Mouse (Mus musculus): Measurements from ENCODE around the gene Mllt1. TPM values are rescaled to one million over a fixed set of nuclear protein-coding genes. Genes with fewer than 3 reads are reported as not detected.

Gene Mllt1
- polyA plus RNA-seq, 1 experiment from 2014 or later, result 57.8 TPM

GRCm38 (mm10) chr17:56963646-56964045, 28.4 kb upstream of the Mllt1 start:
- no peak for ATAC-seq (replicated peaks; ENCODE audit: low FRiP score)
- no peak overlapping the region for H3K4me3 ChIP-seq (replicated peaks)
- H3K36me3 ChIP-seq, result no peaks in the 10 kb centered on the region
- WGBS, result 82% methylated on average over 6 of the region's 6 CpGs
- no peak overlapping the region for H3K9ac ChIP-seq
- H3K9me3 ChIP-seq (replicated peaks), result no peaks in the 10 kb centered on the region
- peaks cover 7% of the 10 kb centered on the region; the same call in 1 of the 2 replicates for H3K27me3 ChIP-seq
- H3K27ac ChIP-seq, result no peak overlapping the region
- no peaks in the 10 kb centered on the region for H3K4me1 ChIP-seq
- H3K4me2 ChIP-seq, result no peak overlapping the region

DNA sequence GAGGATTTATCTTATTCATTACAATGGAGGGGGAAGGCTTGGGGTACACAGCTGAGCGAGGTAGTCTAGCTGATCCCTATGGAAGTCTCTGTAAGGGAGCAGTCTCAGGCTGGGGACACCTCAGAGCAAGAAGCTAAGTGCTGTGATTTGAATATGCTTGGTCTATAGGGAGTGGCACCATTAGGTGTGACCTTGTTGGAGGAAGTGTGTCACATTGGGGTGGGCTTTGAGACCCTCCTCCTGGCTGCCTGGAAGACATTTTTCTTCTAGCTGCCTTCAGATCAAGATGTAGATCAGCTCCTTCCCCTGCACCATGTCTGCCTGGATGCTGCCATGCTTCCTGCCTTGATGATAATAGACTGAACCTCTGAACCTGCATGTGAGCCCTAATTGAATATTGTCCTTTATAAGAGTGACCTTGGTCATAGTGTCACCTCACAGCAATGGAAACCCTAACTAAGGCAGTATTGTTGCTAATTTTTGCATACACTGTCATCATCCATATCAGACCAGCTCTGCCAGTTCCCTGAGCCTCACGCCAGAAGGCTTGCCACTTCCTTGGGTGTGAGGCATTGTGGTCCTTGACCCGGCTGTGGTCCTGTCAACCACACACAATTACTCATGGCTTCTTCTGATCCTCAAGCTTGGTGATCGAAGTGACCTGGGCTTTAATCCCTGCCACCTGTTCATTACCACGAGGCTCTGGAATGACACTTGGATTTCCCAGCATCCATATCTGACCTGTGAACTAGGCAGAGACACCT, 27.6 kb upstream of the Mllt1 start:
- Histone ChIP-seq H3K27me3 (peaks cover 7% of the 10 kb centered on the region; the same call in 1 of the 2 replicates), H3K4me1 (0 out of 2 replicates have a peak, but pooled peaks cover 4% of the 10 kb centered on the region), H3K4me3 (replicated peaks) (no peak overlapping the region), H3K9me3 (replicated peaks) (no peaks in the 10 kb centered on the region), H3K9ac (no peak overlapping the region), H3K36me3 (no peaks in the 10 kb centered on the region), H3K4me2 (no peak overlapping the region), H3K27ac (no peak overlapping the region)
- 83% methylated on average over 5 of the region's 5 CpGs for WGBS
- no peak for ATAC-seq (replicated peaks; ENCODE audit: low FRiP score)

DNA sequence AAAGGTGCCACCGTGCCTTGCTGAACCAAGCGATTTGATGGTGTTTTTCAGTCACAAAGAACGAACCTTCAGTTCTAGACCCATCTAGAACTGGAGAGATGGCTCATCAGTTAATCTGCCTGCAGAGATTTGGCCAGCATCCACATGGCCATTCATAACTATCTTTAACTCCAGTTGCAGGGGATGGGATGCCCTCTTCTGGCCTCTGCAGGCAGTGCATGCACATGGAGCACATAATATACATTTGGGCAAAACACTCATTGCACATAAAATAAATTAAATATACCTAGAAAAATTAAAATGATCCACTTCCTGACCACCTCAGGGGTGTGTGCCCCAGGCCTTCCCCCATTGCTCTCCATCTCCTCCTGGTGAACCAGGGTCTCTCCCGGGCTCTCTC, 26.7 kb upstream of the Mllt1 start:
- Histone ChIP-seq H3K4me3 (replicated peaks) (no peak overlapping the region), H3K27ac (no peak overlapping the region), H3K9me3 (replicated peaks) (no peaks in the 10 kb centered on the region), H3K4me2 (no peak overlapping the region), H3K36me3 (no peaks in the 10 kb centered on the region), H3K4me1 (0 out of 2 replicates have a peak, but pooled peaks cover 4% of the 10 kb centered on the region), H3K9ac (no peak overlapping the region), H3K27me3 (0 out of 2 replicates have a peak, but pooled peaks cover 5% of the 10 kb centered on the region)
- ATAC-seq (replicated peaks; ENCODE audit: low FRiP score), result no peak
- WGBS, result 92% methylated on average over 4 of the region's 4 CpGs

DNA sequence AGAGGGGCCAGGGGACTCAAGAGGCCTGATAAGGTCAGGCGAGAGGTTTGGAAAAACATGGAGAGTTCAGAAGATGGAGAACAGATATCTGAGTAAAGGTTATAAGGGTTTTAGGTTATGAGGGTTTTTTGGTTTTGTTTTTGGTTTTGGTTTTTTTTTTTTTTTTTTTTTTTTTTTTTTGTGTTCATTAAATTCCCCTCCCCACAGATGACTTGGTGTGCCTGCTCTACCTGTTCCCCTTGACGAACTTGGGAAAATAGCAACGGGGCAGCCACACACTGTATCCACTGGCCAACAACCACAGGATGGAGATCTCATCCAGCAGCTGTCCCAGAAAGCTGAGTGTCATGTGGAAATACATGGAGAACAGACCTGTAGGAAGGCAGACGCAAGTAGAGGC, 23.5 kb upstream of the Mllt1 start:
- H3K9me3 ChIP-seq (replicated peaks), result no peaks in the 10 kb centered on the region
- H3K36me3 ChIP-seq, result no peaks in the 10 kb centered on the region
- ATAC-seq (replicated peaks; ENCODE audit: low FRiP score), result no peak
- no peak overlapping the region for H3K9ac ChIP-seq
- H3K4me2 ChIP-seq, result no peak overlapping the region
- 81% methylated on average over 4 of the region's 4 CpGs for WGBS
- H3K27me3 ChIP-seq, result no peaks in the 10 kb centered on the region
- H3K27ac ChIP-seq, result no peak overlapping the region
- no peak overlapping the region for H3K4me3 ChIP-seq (replicated peaks)
- H3K4me1 ChIP-seq, result 0 out of 2 replicates have a peak, but pooled peaks cover 4% of the 10 kb centered on the region

DNA sequence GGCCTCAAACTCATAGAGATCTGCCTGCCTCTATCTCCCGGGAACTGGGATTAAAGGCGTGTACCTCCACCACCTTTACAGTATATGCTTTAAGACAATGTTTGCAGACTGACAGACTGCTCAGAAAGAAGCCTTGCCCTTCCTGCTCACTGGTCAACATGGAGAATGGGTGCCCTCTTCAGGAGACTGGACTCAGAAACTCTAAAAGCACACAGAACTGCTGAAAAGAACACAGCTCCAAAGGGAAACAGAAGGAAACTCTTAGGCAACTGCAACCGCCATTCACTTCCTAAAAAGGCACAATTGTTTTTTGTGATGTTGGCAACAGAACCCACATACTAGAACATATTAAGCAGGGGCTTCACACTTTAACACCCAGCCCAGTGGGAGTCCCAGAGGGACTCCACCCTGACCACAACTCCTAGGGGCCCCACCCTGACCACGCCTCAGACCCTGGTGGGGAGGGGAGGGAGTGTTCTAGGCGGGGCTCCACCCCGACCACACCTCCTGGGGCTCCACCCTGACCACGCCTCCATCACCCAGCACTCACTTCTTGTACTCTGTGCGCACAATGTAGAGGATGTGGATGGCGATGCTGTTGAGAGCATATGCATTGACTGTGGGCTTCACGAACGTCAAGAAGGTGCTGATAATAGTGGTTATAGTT, 22.7 kb upstream of the Mllt1 start:
- Histone ChIP-seq H3K4me3 (replicated peaks) (no peak overlapping the region), H3K27ac (no peak overlapping the region), H3K9ac (no peak overlapping the region), H3K27me3 (no peaks in the 10 kb centered on the region), H3K4me2 (no peak overlapping the region), H3K4me1 (0 out of 2 replicates have a peak, but pooled peaks cover 4% of the 10 kb centered on the region), H3K9me3 (replicated peaks) (no peaks in the 10 kb centered on the region), H3K36me3 (no peaks in the 10 kb centered on the region)
- ATAC-seq (replicated peaks; ENCODE audit: low FRiP score), result peak; percentile 67
- 32% methylated on average over 11 of the region's 11 CpGs for WGBS

DNA sequence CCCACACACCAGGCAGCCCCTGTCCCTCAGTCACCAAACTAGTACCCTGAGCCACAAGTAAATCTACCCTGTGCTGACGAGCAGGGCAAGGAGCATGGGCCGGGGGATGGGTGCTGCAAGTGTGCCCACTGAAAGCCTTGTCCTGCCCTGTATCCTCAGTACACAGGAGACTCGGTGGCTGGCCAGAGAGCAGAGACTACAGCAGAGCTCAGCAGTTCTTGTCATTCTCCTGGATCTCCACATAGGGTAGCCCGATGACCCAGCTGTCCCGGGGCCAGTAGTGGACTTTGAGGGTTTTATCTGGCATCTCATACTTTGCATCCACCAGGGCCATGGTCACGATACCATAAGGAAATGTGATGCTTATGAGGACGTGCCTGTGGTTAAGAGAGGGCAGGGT, 19.7 kb upstream of the Mllt1 start:
- Histone ChIP-seq H3K9me3 (replicated peaks) (no peaks in the 10 kb centered on the region), H3K27ac (no peak overlapping the region), H3K4me2 (no peak overlapping the region), H3K27me3 (no peaks in the 10 kb centered on the region), H3K4me1 (0 out of 2 replicates have a peak, but pooled peaks cover 4% of the 10 kb centered on the region), H3K36me3 (no peaks in the 10 kb centered on the region), H3K4me3 (replicated peaks) (no peak overlapping the region), H3K9ac (no peak overlapping the region)
- no peak for ATAC-seq (replicated peaks; ENCODE audit: low FRiP score)
- WGBS, result 75% methylated on average over 7 of the region's 7 CpGs

GRCm38 (mm10) chr17:56952639-56953038, 17.4 kb upstream of the Mllt1 start:
- Histone ChIP-seq H3K27me3 (no peaks in the 10 kb centered on the region), H3K9me3 (replicated peaks) (no peaks in the 10 kb centered on the region), H3K4me3 (replicated peaks) (no peak overlapping the region), H3K4me2 (no peak overlapping the region), H3K36me3 (no peaks in the 10 kb centered on the region), H3K27ac (no peak overlapping the region), H3K9ac (no peak overlapping the region), H3K4me1 (no peaks in the 10 kb centered on the region)
- ATAC-seq (replicated peaks; ENCODE audit: low FRiP score), result no peak
- 73% methylated on average over 1 of the region's 1 CpGs for WGBS

DNA sequence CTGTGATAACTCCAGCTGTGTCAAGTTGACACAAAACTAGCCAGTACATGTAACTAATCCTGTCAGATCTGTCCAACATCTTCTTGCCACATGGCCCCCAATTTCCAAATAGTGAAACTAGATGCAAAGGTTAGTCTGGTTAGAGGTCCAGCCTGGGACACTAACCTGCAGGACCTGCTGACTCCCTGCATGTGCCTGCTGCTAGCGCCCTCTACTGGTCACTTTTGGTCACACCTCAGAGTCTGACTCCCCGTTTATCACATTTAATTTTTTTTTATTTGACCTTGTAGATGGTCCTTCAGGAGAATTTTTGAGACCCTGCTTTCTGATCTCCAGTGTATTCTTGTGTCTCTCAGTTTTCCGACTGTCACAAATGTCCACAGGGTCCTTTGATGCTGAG, 15.7 kb upstream of the Mllt1 start:
- Histone ChIP-seq H3K4me1 (no peaks in the 10 kb centered on the region), H3K9ac (no peak overlapping the region), H3K27me3 (no peaks in the 10 kb centered on the region), H3K27ac (no peak overlapping the region), H3K4me3 (replicated peaks) (no peak overlapping the region), H3K36me3 (no peaks in the 10 kb centered on the region), H3K9me3 (replicated peaks) (no peaks in the 10 kb centered on the region), H3K4me2 (no peak overlapping the region)
- WGBS, result 11% methylated on average over 3 of the region's 3 CpGs
- no peak for ATAC-seq (replicated peaks; ENCODE audit: low FRiP score)

DNA sequence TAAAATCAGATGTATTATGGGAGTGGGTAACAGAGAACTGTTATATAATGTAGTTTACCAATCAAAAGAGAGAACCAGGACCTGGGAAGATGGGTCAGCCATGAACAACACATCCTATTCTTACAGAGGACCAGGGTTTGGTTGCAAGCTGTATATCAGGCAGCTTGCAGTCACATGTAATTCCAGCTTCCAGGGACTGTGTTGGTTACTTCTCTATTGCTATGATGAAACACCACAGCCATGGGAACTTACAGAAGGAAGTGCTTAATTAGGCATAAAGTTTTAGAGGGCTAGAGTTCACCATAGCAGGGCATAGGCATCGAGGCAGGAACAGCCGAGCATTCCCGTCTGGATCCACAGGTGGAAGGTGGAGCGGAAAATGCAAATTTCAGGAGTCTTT, 3.5 kb upstream of the Mllt1 start:
- 66% methylated on average over 4 of the region's 4 CpGs for WGBS
- no peak overlapping the region for H3K4me2 ChIP-seq
- no peak for ATAC-seq (replicated peaks; ENCODE audit: low FRiP score)
- peaks cover 13% of the 10 kb centered on the region for H3K4me1 ChIP-seq
- H3K9ac ChIP-seq, result no peak overlapping the region
- 0 out of 2 replicates have a peak, but pooled peaks cover 2% of the 10 kb centered on the region for H3K27me3 ChIP-seq
- no peaks in the 10 kb centered on the region; the same call in 1 of the 2 replicates for H3K9me3 ChIP-seq (replicated peaks)
- no peak overlapping the region for H3K27ac ChIP-seq
- H3K4me3 ChIP-seq (replicated peaks), result no peak overlapping the region
- H3K36me3 ChIP-seq, result no peaks in the 10 kb centered on the region

- Histone ChIP-seq H3K4me2 (no peak overlapping the region), H3K27ac (no peak overlapping the region), H3K4me3 (replicated peaks) (no peak overlapping the region), H3K27me3 (0 out of 2 replicates have a peak, but pooled peaks cover 2% of the 10 kb centered on the region), H3K9ac (no peak overlapping the region), H3K4me1 (peaks cover 32% of the 10 kb centered on the region), H3K9me3 (replicated peaks) (no peaks in the 10 kb centered on the region; the same call in 1 of the 2 replicates), H3K36me3 (no peaks in the 10 kb centered on the region)
- no peak for ATAC-seq (replicated peaks; ENCODE audit: low FRiP score)
- WGBS, result 94% methylated on average over 7 of the region's 7 CpGs
Measured at GRCm38 (mm10) chr17:56936731-56937130, 1.5 kb upstream of the Mllt1 start.

- WGBS, result 1% methylated on average over 39 of the region's 45 CpGs
- peaks cover 37% of the 10 kb centered on the region for H3K4me1 ChIP-seq
- peak overlapping the region; percentile 93 for H3K9ac ChIP-seq
- H3K4me2 ChIP-seq, result peak overlapping the region; percentile 74
- 0 out of 2 replicates have a peak, but pooled peaks cover 2% of the 10 kb centered on the region for H3K27me3 ChIP-seq
- peak overlapping the region; percentile 90 for H3K4me3 ChIP-seq (replicated peaks)
- no peaks in the 10 kb centered on the region for H3K36me3 ChIP-seq
- H3K27ac ChIP-seq, result peak overlapping the region; percentile 68
- no peaks in the 10 kb centered on the region; the same call in 1 of the 2 replicates for H3K9me3 ChIP-seq (replicated peaks)
- peak; percentile 69 for ATAC-seq (replicated peaks; ENCODE audit: low FRiP score)
Measured at GRCm38 (mm10) chr17:56934545-56935330, 477 bp downstream of the Mllt1 start.
